Mouse (Mus musculus) G1E (cell line): Measurements from ENCODE around the gene Pkd2. TPM values are rescaled to one million over a fixed set of nuclear protein-coding genes. Genes with fewer than 3 reads are reported as not detected.

Source experiments
- ATAC-seq: 2 replicates; pipeline ENCODE4 v1.8.0; 2016; ENCODE audit warnings: mild to moderate bottlenecking; ENCODE audit not compliant: insufficient number of reproducible peaks, poor library complexity, low FRiP score, severe bottlenecking; ENCODE audit errors: extremely low read depth
- DNase-seq: peaks from one replicate; pipeline ENCODE4 v3.0.0; 2012; ENCODE audit warnings: low spot score
- H3K27me3 ChIP-seq: 2 replicates; pipeline ENCODE4 v1.6.1; 2012; ENCODE audit warnings: mild to moderate bottlenecking, low read length, inconsistent platforms; ENCODE audit not compliant: insufficient read depth
- H3K36me3 ChIP-seq: replicated peaks from 2 replicates; pipeline ENCODE3; 2012; ENCODE audit warnings: mild to moderate bottlenecking, inconsistent platforms
- H3K4me1 ChIP-seq: 2 replicates; pipeline ENCODE4 v1.6.1; 2012; ENCODE audit warnings: low read depth, low read length, inconsistent platforms, mixed read lengths; ENCODE audit not compliant: insufficient read depth
- H3K4me3 ChIP-seq: 2 replicates; pipeline ENCODE4 v1.5.1; 2012; ENCODE audit warnings: low read depth, mild to moderate bottlenecking, inconsistent platforms, low read length, moderate library complexity, mixed read lengths
- H3K9me3 ChIP-seq: replicated peaks from 2 replicates; pipeline ENCODE4 v1.6.1; 2012; ENCODE audit warnings: inconsistent platforms
- CTCF ChIP-seq: IDR thresholded peaks from 2 replicates; pipeline ENCODE4 v1.5.1; 2012; ENCODE audit warnings: low read depth, low read length, inconsistent platforms, mixed read lengths
- GATA1 ChIP-seq: IDR thresholded peaks from 2 replicates; pipeline ENCODE4 v1.6.1; 2012; ENCODE audit warnings: borderline replicate concordance, low read length, inconsistent platforms, mixed read lengths
- GATA2 ChIP-seq: IDR thresholded peaks from 2 replicates; pipeline ENCODE4 v1.6.1; 2012; ENCODE audit warnings: low read depth, low read length, inconsistent platforms, borderline replicate concordance
- POLR2AphosphoS5 ChIP-seq: IDR thresholded peaks from 2 replicates; pipeline ENCODE4 v1.6.1; 2012; ENCODE audit warnings: low read depth, low read length, inconsistent platforms; ENCODE audit not compliant: insufficient replicate concordance
- TAL1 ChIP-seq: conservative IDR thresholded peaks from 2 replicates; pipeline ENCODE4 v1.6.1; 2012; ENCODE audit warnings: low read depth, low read length, inconsistent platforms, mixed read lengths
- polyA plus RNA-seq: library from polyadenylated mRNA; stranded (reverse); fragments of >175 nt; gene quantifications from 2 replicates; pipeline ENCODE4 v1.2.3, GENCODE M21; 2012
- total RNA-seq, 2 experiments: library from RNA; stranded (forward) in 1 of 2; stranded (reverse) in 1 of 2; fragments of 200-1000 nt in 1 of 2; fragments of >200 nt in 1 of 2; fragmentation: Nextera tagmentation in 1 of 2; gene quantifications; 2 replicates each; pipeline ENCODE4 v1.2.3; 2014 to 2017

The Pkd2 gene
- total and polyA plus RNA-seq, 3 experiments: 0.27 TPM; not detected in 2

DNA sequence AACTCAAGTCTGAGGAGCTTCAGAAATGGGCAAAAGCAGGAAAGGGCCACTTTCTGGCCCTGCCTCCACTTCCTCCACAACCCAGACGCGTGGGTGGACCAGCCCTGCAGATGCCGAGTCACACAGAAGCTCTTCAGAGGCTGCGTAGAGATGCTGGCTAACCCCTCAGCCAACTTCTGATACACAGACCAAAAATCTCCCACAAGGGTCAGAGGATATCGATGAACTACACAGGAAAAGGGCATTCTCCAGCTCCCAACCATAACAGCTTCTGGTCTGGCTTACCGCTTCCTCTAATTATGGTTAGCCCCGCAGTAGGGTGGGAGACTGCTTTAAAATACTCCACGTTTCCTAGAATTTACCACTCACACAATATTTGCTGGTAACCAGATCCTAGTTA is 33.3 kb upstream of the Pkd2 start:
- DNase-seq (no peak), ATAC-seq (no peak)
- TF ChIP-seq GATA2 (no peak), POLR2AphosphoS5 (no peak), CTCF (no peak), TAL1 (no peak), GATA1 (no peak)
- H3K9me3 ChIP-seq: peaks cover 28% of the 10 kb centered on the region
- no peaks in the 10 kb centered on the region for H3K27me3 ChIP-seq
- H3K4me1 ChIP-seq: no peaks in the 10 kb centered on the region
- H3K36me3 ChIP-seq: no peaks in the 10 kb centered on the region
- no peak overlapping the region for H3K4me3 ChIP-seq

- H3K9me3 ChIP-seq: peaks cover 21% of the 10 kb centered on the region
- H3K4me3 ChIP-seq: no peak overlapping the region
- H3K27me3 ChIP-seq: no peaks in the 10 kb centered on the region
- no peaks in the 10 kb centered on the region for H3K36me3 ChIP-seq
- no peak for ATAC-seq
- no peak for DNase-seq
- TF ChIP-seq GATA1 (no peak), GATA2 (no peak), CTCF (no peak), POLR2AphosphoS5 (no peak), TAL1 (no peak)
- H3K4me1 ChIP-seq: no peaks in the 10 kb centered on the region
Measured at GRCm38 (mm10) chr5:104432886-104433285, 26.4 kb upstream of the Pkd2 start.

- H3K4me3 ChIP-seq: no peak overlapping the region
- peaks cover 18% of the 10 kb centered on the region for H3K9me3 ChIP-seq
- TF ChIP-seq GATA2: no peak
- no peak for TF ChIP-seq CTCF
- TF ChIP-seq GATA1: no peak
- no peak for TF ChIP-seq TAL1
- no peak for TF ChIP-seq POLR2AphosphoS5
- no peaks in the 10 kb centered on the region for H3K27me3 ChIP-seq
- no peaks in the 10 kb centered on the region for H3K4me1 ChIP-seq
- DNase-seq (no peak), ATAC-seq (no peak)
- H3K36me3 ChIP-seq: no peaks in the 10 kb centered on the region
Measured at GRCm38 (mm10) chr5:104433968-104434565, 25.2 kb upstream of the Pkd2 start.

DNA sequence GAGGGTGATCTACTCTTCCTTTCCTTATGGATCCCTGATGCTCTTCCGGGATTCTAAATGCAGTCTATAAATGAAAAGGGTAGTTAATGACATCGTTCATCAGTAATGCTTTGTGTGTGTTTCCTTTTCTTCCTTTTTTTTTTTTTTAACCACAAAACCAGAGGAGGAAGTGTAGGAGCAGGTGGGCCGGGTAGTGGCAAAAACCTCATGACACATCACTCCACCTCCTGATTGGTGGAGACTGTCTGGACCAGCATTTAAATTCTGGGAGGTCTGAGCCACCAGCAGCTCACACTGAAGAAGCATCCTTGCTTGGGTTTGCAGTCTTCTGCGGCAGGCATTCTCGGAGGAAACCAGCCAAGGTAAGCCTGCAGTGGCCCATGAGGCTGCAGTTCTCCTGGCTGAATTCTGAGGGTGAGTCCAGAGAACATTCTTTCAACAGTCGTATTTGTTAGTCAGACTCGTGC is 24.4 kb upstream of the Pkd2 start, which contains the start of gene Spp1:
Gene Spp1, plus strand, starts transcription at position 284 of the 467 bp plus-strand sequence.
- ATAC-seq (no peak), DNase-seq (no peak)
- no peaks in the 10 kb centered on the region for H3K36me3 ChIP-seq
- TF ChIP-seq CTCF (no peak), GATA2 (no peak), TAL1 (no peak)
- peaks cover 21% of the 10 kb centered on the region for H3K9me3 ChIP-seq
- no peaks in the 10 kb centered on the region for H3K27me3 ChIP-seq
- no peaks in the 10 kb centered on the region for H3K4me1 ChIP-seq
- H3K4me3 ChIP-seq: no peak within 1 kb of the TSS

- Histone ChIP-seq H3K36me3 (no peaks in the 10 kb centered on the region), H3K27me3 (no peaks in the 10 kb centered on the region), H3K4me3 (no peak overlapping the region), H3K9me3 (peaks cover 22% of the 10 kb centered on the region), H3K4me1 (no peaks in the 10 kb centered on the region)
- no peak for TF ChIP-seq POLR2AphosphoS5
- no peak for TF ChIP-seq GATA1
- no peak for TF ChIP-seq GATA2
- DNase-seq (no peak), ATAC-seq (no peak)
Measured at GRCm38 (mm10) chr5:104436406-104437076, 22.7 kb upstream of the Pkd2 start.

GRCm38 (mm10) chr5:104442396-104442795 is 16.9 kb upstream of the Pkd2 start:
- H3K27me3 ChIP-seq: no peaks in the 10 kb centered on the region
- H3K9me3 ChIP-seq: peaks cover 18% of the 10 kb centered on the region
- no peaks in the 10 kb centered on the region for H3K4me1 ChIP-seq
- H3K4me3 ChIP-seq: no peak overlapping the region
- TF ChIP-seq GATA1 (no peak), TAL1 (no peak), POLR2AphosphoS5 (no peak), GATA2 (no peak), CTCF (no peak)
- DNase-seq (no peak), ATAC-seq (no peak)
- H3K36me3 ChIP-seq: no peaks in the 10 kb centered on the region
